Mouse (Mus musculus) heart, embryonic 12.5 days (tissue): Measurements from ENCODE around the gene Gm9821. TPM values are rescaled to one million over a fixed set of nuclear protein-coding genes. Genes with fewer than 3 reads are reported as not detected.

ENCODE experiments used
- ATAC-seq: fragments of 200-750 bp; cut with Nextera tagmentation; 2 replicates; pipeline ENCODE4 v1.8.0; 2017; ENCODE audit warnings: moderate TSS enrichment, moderate library complexity; ENCODE audit not compliant: insufficient number of reproducible peaks, low FRiP score
- H3K27ac ChIP-seq: fragments of 300-500 bp; sonication (generic); 2 replicates; pipeline ENCODE4 v1.5.1; 2016; ENCODE audit warnings: mild to moderate bottlenecking, moderate library complexity; ENCODE audit not compliant: poor library complexity, severe bottlenecking
- H3K27me3 ChIP-seq: fragments of 300-500 bp; sonication (generic); replicated peaks from 2 replicates; pipeline ENCODE4 v1.6.1; 2016; ENCODE audit warnings: mild to moderate bottlenecking, moderate library complexity
- H3K36me3 ChIP-seq: fragments of 300-500 bp; sonication (generic); 2 replicates; pipeline ENCODE4 v1.6.1; 2016; ENCODE audit warnings: mild to moderate bottlenecking, moderate library complexity
- H3K4me1 ChIP-seq: fragments of 300-500 bp; sonication (generic); replicated peaks from 2 replicates; pipeline ENCODE4 v1.6.1; 2016; ENCODE audit warnings: mild to moderate bottlenecking
- H3K4me2 ChIP-seq: fragments of 300-500 bp; sonication (generic); 2 replicates; pipeline ENCODE4 v1.6.1; 2016; ENCODE audit warnings: mild to moderate bottlenecking, moderate library complexity
- H3K4me3 ChIP-seq: fragments of 300-500 bp; sonication (generic); 2 replicates; pipeline ENCODE4 v1.5.1; 2016; ENCODE audit warnings: mild to moderate bottlenecking
- H3K9ac ChIP-seq: fragments of 300-500 bp; sonication (generic); 2 replicates; pipeline ENCODE4 v1.6.1; 2016; ENCODE audit warnings: mild to moderate bottlenecking, moderate library complexity
- H3K9me3 ChIP-seq: fragments of 300-500 bp; sonication (generic); replicated peaks from 2 replicates; pipeline ENCODE4 v1.6.1; 2016; ENCODE audit warnings: mild to moderate bottlenecking, moderate library complexity
- WGBS: fragments of 180-500 bp; shearing (Covaris S2); methylation state at CpG from one replicate; pipeline ENCODE4 v1.1.7; 2016; 5-methylcytosine and 5-hydroxymethylcytosine counted together
- polyA plus RNA-seq: library from polyadenylated mRNA; unstranded; fragments of >200 nt; fragmentation: Nextera tagmentation; extraction: Ambion mirVana; gene quantifications from 2 replicates; pipeline ENCODE4 v1.2.1, GENCODE M21; 2016

Gm9821 gene
- polyA plus RNA-seq, 1 experiment from 2014 or later: 3.2 TPM

- Histone ChIP-seq H3K9me3 (no peaks in the 10 kb centered on the region), H3K27me3 (no peaks in the 10 kb centered on the region), H3K4me2 (no peak overlapping the region), H3K4me1 (peaks cover 42% of the 10 kb centered on the region), H3K9ac (no peak overlapping the region), H3K27ac (no peak overlapping the region), H3K4me3 (no peak overlapping the region), H3K36me3 (peaks cover 72% of the 10 kb centered on the region)
- WGBS: 87% methylated on average over 9 of the region's 9 CpGs
- no peak for ATAC-seq
Observed at GRCm38 (mm10) chr2:91934826-91935525, 10.5 kb upstream of the Gm9821 start.

GRCm38 (mm10) chr2:91936154-91936553 is 9.3 kb upstream of the Gm9821 start:
- Histone ChIP-seq H3K4me3 (no peak overlapping the region), H3K36me3 (peaks cover 83% of the 10 kb centered on the region), H3K27me3 (no peaks in the 10 kb centered on the region), H3K4me2 (no peak overlapping the region), H3K27ac (no peak overlapping the region), H3K4me1 (peaks cover 36% of the 10 kb centered on the region), H3K9ac (no peak overlapping the region), H3K9me3 (no peaks in the 10 kb centered on the region)
- WGBS: 90% methylated on average over 7 of the region's 7 CpGs
- no peak for ATAC-seq

GRCm38 (mm10) chr2:91939303-91939935 is 6.1 kb upstream of the Gm9821 start:
- no peak overlapping the region for H3K9ac ChIP-seq
- no peaks in the 10 kb centered on the region for H3K9me3 ChIP-seq
- H3K4me1 ChIP-seq: peaks cover 27% of the 10 kb centered on the region
- 85% methylated on average over 15 of the region's 15 CpGs for WGBS
- no peak overlapping the region for H3K27ac ChIP-seq
- peaks cover 93% of the 10 kb centered on the region for H3K36me3 ChIP-seq
- no peak for ATAC-seq
- no peaks in the 10 kb centered on the region for H3K27me3 ChIP-seq
- H3K4me2 ChIP-seq: no peak overlapping the region
- no peak overlapping the region for H3K4me3 ChIP-seq

- H3K36me3 ChIP-seq: peaks cover 76% of the 10 kb centered on the region
- no peak for ATAC-seq
- H3K4me3 ChIP-seq: no peak overlapping the region
- no peaks in the 10 kb centered on the region for H3K9me3 ChIP-seq
- no peak overlapping the region for H3K4me2 ChIP-seq
- H3K9ac ChIP-seq: no peak overlapping the region
- H3K27ac ChIP-seq: no peak overlapping the region
- 21% methylated on average over 6 of the region's 6 CpGs for WGBS
- no peaks in the 10 kb centered on the region for H3K27me3 ChIP-seq
- H3K4me1 ChIP-seq: peaks cover 45% of the 10 kb centered on the region
Observed at GRCm38 (mm10) chr2:91942356-91942755, 3.1 kb upstream of the Gm9821 start.

- Histone ChIP-seq H3K9me3 (no peaks in the 10 kb centered on the region), H3K4me3 (no peak overlapping the region), H3K9ac (peak overlapping the region; percentile 51; the same call in 1 of the 2 replicates), H3K4me2 (no peak overlapping the region), H3K4me1 (peaks cover 65% of the 10 kb centered on the region), H3K36me3 (peaks cover 56% of the 10 kb centered on the region), H3K27ac (peak overlapping the region; percentile 44; the same call in 1 of the 2 replicates), H3K27me3 (no peaks in the 10 kb centered on the region)
- peak; percentile 49 for ATAC-seq
- 42% methylated on average over 13 of the region's 13 CpGs for WGBS
Observed at GRCm38 (mm10) chr2:91944170-91944950, 1.1 kb upstream of the Gm9821 start.

GRCm38 (mm10) chr2:91946836-91947235 is 1.3 kb downstream of the Gm9821 start:
- Histone ChIP-seq H3K36me3 (peaks cover 33% of the 10 kb centered on the region), H3K4me3 (no peak overlapping the region), H3K4me2 (peak overlapping the region; percentile 69), H3K9me3 (no peaks in the 10 kb centered on the region), H3K4me1 (peaks cover 86% of the 10 kb centered on the region), H3K9ac (peak overlapping the region; percentile 56), H3K27me3 (no peaks in the 10 kb centered on the region), H3K27ac (peak overlapping the region; percentile 98)
- no peak for ATAC-seq
- 33% methylated on average over 6 of the region's 6 CpGs for WGBS

GRCm38 (mm10) chr2:91947397-91948150 is 2.1 kb downstream of the Gm9821 start:
- Histone ChIP-seq H3K9me3 (no peaks in the 10 kb centered on the region), H3K4me1 (peaks cover 86% of the 10 kb centered on the region), H3K27me3 (no peaks in the 10 kb centered on the region), H3K36me3 (peaks cover 26% of the 10 kb centered on the region), H3K4me3 (no peak overlapping the region; the same call in 1 of the 2 replicates), H3K4me2 (peak overlapping the region; percentile 69), H3K9ac (peak overlapping the region; percentile 56), H3K27ac (peak overlapping the region; percentile 98)
- peak; percentile 73 for ATAC-seq
- 37% methylated on average over 11 of the region's 11 CpGs for WGBS

- Histone ChIP-seq H3K4me2 (peak overlapping the region; percentile 69), H3K27me3 (no peaks in the 10 kb centered on the region), H3K9me3 (no peaks in the 10 kb centered on the region), H3K4me3 (no peak overlapping the region; the same call in 1 of the 2 replicates), H3K4me1 (peaks cover 84% of the 10 kb centered on the region), H3K9ac (peak overlapping the region; percentile 56), H3K27ac (peak overlapping the region; percentile 98), H3K36me3 (peaks cover 21% of the 10 kb centered on the region)
- WGBS: 52% methylated on average over 6 of the region's 6 CpGs
- no peak for ATAC-seq
Observed at GRCm38 (mm10) chr2:91948151-91948509, 2.6 kb downstream of the Gm9821 start.

- H3K4me2 ChIP-seq: peak overlapping the region; percentile 69
- ATAC-seq: no peak
- H3K27me3 ChIP-seq: no peaks in the 10 kb centered on the region
- 0 out of 2 replicates have a peak overlapping the region, but pooled peaks have one; percentile 44 for H3K4me3 ChIP-seq
- WGBS: 56% methylated on average over 3 of the region's 3 CpGs
- H3K9me3 ChIP-seq: no peaks in the 10 kb centered on the region
- peak overlapping the region; percentile 98 for H3K27ac ChIP-seq
- peak overlapping the region; percentile 70 for H3K9ac ChIP-seq
- peaks cover 14% of the 10 kb centered on the region for H3K36me3 ChIP-seq
- peaks cover 89% of the 10 kb centered on the region for H3K4me1 ChIP-seq
Observed at GRCm38 (mm10) chr2:91948792-91949241, 3.3 kb downstream of the Gm9821 start.

- Histone ChIP-seq H3K4me3 (peak overlapping the region; percentile 44), H3K9ac (peak overlapping the region; percentile 70), H3K4me1 (peaks cover 92% of the 10 kb centered on the region), H3K27me3 (no peaks in the 10 kb centered on the region), H3K27ac (peak overlapping the region; percentile 98), H3K4me2 (peak overlapping the region; percentile 69), H3K9me3 (no peaks in the 10 kb centered on the region), H3K36me3 (peaks cover 10% of the 10 kb centered on the region)
- 45% methylated on average over 17 of the region's 17 CpGs for WGBS
- ATAC-seq: peak; percentile 39
Observed at GRCm38 (mm10) chr2:91949411-91950274, 4.1 kb downstream of the Gm9821 start.
